Mouse (Mus musculus) stomach, embryonic 16.5 days (tissue): ENCODE measurements at regions not wholly inside any gene's neighbourhood (a gene's known extent, or its start where the extent isn't known, plus 50 kb on each side); places are given as distances from the start of the nearest gene placed in this dataset.

Experiments
- ATAC-seq: fragments of 200-750 bp; cut with Nextera tagmentation; 2 replicates; pipeline ENCODE4 v1.8.0; 2017; ENCODE audit warnings: moderate number of reproducible peaks, moderate TSS enrichment; ENCODE audit not compliant: insufficient read depth, low FRiP score
- H3K27ac ChIP-seq: fragments of 300-500 bp; sonication (generic); 2 replicates; pipeline ENCODE4 v1.5.1; 2014; ENCODE audit warnings: low read length
- H3K27me3 ChIP-seq: fragments of 300-500 bp; sonication (generic); 2 replicates; pipeline ENCODE4 v1.6.1; 2014; ENCODE audit warnings: low read length, control low read depth, mixed read lengths; ENCODE audit not compliant: control insufficient read depth, insufficient read depth
- H3K36me3 ChIP-seq: fragments of 300-500 bp; sonication (generic); 2 replicates; pipeline ENCODE4 v1.6.1; 2014; ENCODE audit warnings: low read length; ENCODE audit not compliant: control insufficient read depth, insufficient read depth
- H3K4me1 ChIP-seq: fragments of 300-500 bp; sonication (generic); 2 replicates; pipeline ENCODE4 v1.6.1; 2014; ENCODE audit warnings: low read length, control low read depth, mixed read lengths; ENCODE audit not compliant: control insufficient read depth, insufficient read depth
- H3K4me2 ChIP-seq: fragments of 300-500 bp; sonication (generic); 2 replicates; pipeline ENCODE4 v1.6.1; 2014; ENCODE audit warnings: low read depth, low read length, mixed read lengths
- H3K4me3 ChIP-seq: fragments of 300-500 bp; sonication (generic); replicated peaks from 2 replicates; pipeline ENCODE4 v1.5.1; 2014; ENCODE audit warnings: mild to moderate bottlenecking, low read length
- H3K9ac ChIP-seq: fragments of 300-500 bp; sonication (generic); 2 replicates; pipeline ENCODE4 v1.6.1; 2014; ENCODE audit warnings: low read length
- H3K9me3 ChIP-seq: fragments of 300-500 bp; sonication (generic); replicated peaks from 2 replicates; pipeline ENCODE4 v1.6.1; 2016; ENCODE audit warnings: low read length, control low read depth; ENCODE audit not compliant: control insufficient read depth
- WGBS: fragments of 180-500 bp; shearing (Covaris S2); extraction: QIAGEN DNeasy Blood & Tissue Kit; methylation state at CpG from one replicate; pipeline ENCODE4 v1.1.7; 2014; 5-methylcytosine and 5-hydroxymethylcytosine counted together

- H3K4me2 ChIP-seq, result no peak overlapping the region
- H3K9me3 ChIP-seq, result no peaks in the 10 kb centered on the region
- no peaks in the 10 kb centered on the region for H3K36me3 ChIP-seq
- no peak for ATAC-seq
- 55% methylated on average over 4 of the region's 4 CpGs for WGBS
- H3K27ac ChIP-seq, result no peak overlapping the region
- no peaks in the 10 kb centered on the region for H3K27me3 ChIP-seq
- no peaks in the 10 kb centered on the region for H3K4me1 ChIP-seq
- no peak overlapping the region for H3K4me3 ChIP-seq
- H3K9ac ChIP-seq, result no peak overlapping the region
These were observed 354.2 kb upstream of the Col3a1 start for GRCm38 (mm10) chr1:44957125-44957524.

- ATAC-seq, result peak; percentile 47; the same call in 1 of the 2 replicates
These were observed 324.2 kb upstream of the Col3a1 start for GRCm38 (mm10) chr1:44987171-44987570.

GRCm38 (mm10) chr1:45020516-45020915 lies 290.8 kb upstream of the Col3a1 start:
- Histone ChIP-seq H3K9me3 (no peaks in the 10 kb centered on the region), H3K9ac (no peak overlapping the region), H3K27ac (peak overlapping the region; percentile 88), H3K4me3 (no peak overlapping the region), H3K4me1 (peaks cover 12% of the 10 kb centered on the region; the same call in 1 of the 2 replicates), H3K27me3 (no peaks in the 10 kb centered on the region), H3K4me2 (no peak overlapping the region), H3K36me3 (no peaks in the 10 kb centered on the region)
- ATAC-seq, result peak; percentile 80; the same call in 1 of the 2 replicates

More at GRCm38 (mm10) chr1:44987171-44987570, 324.2 kb upstream of the Col3a1 start:
- Histone ChIP-seq H3K9me3 (no peaks in the 10 kb centered on the region), H3K27ac (peak overlapping the region; percentile 17; the same call in 1 of the 2 replicates), H3K4me3 (no peak overlapping the region), H3K4me1 (peaks cover 6% of the 10 kb centered on the region; the same call in 1 of the 2 replicates), H3K36me3 (no peaks in the 10 kb centered on the region), H3K9ac (no peak overlapping the region), H3K27me3 (no peaks in the 10 kb centered on the region), H3K4me2 (no peak overlapping the region)
- WGBS, result 32% methylated on average over 3 of the region's 3 CpGs

- Histone ChIP-seq H3K4me3 (no peak overlapping the region), H3K27ac (peak overlapping the region; percentile 92), H3K4me2 (no peak overlapping the region), H3K9ac (no peak overlapping the region), H3K4me1 (peaks cover 12% of the 10 kb centered on the region; the same call in 1 of the 2 replicates), H3K36me3 (no peaks in the 10 kb centered on the region), H3K9me3 (no peaks in the 10 kb centered on the region), H3K27me3 (no peaks in the 10 kb centered on the region)
- peak; percentile 65; the same call in 1 of the 2 replicates for ATAC-seq
- 29% methylated on average over 2 of the region's 2 CpGs for WGBS
These were observed 290.1 kb upstream of the Col3a1 start for GRCm38 (mm10) chr1:45021234-45021633.

- 35% methylated on average over 1 of the region's 1 CpGs for WGBS
- H3K9me3 ChIP-seq, result no peaks in the 10 kb centered on the region
- peak; percentile 88 for ATAC-seq
These were observed 289.0 kb upstream of the Col3a1 start for GRCm38 (mm10) chr1:45022146-45022841.

GRCm38 (mm10) chr1:45023336-45023735 lies 288.0 kb upstream of the Col3a1 start:
- Histone ChIP-seq H3K27me3 (no peaks in the 10 kb centered on the region), H3K9me3 (no peaks in the 10 kb centered on the region), H3K4me3 (no peak overlapping the region), H3K4me2 (no peak overlapping the region), H3K27ac (peak overlapping the region; percentile 91), H3K36me3 (no peaks in the 10 kb centered on the region), H3K4me1 (peaks cover 12% of the 10 kb centered on the region; the same call in 1 of the 2 replicates), H3K9ac (no peak overlapping the region)
- no peak for ATAC-seq
- WGBS, result 39% methylated on average over 3 of the region's 3 CpGs

More at GRCm38 (mm10) chr1:45022146-45022841, 289.0 kb upstream of the Col3a1 start:
- H3K4me3 ChIP-seq, result no peak overlapping the region
- H3K27me3 ChIP-seq, result no peaks in the 10 kb centered on the region
- H3K36me3 ChIP-seq, result no peaks in the 10 kb centered on the region
- H3K9ac ChIP-seq, result no peak overlapping the region
- peaks cover 12% of the 10 kb centered on the region; the same call in 1 of the 2 replicates for H3K4me1 ChIP-seq
- H3K4me2 ChIP-seq, result no peak overlapping the region
- peak overlapping the region; percentile 91 for H3K27ac ChIP-seq

GRCm38 (mm10) chr1:45031436-45032027 lies 279.8 kb upstream of the Col3a1 start:
- peak overlapping the region; percentile 50 for H3K27ac ChIP-seq
- no peak for ATAC-seq
- no peak overlapping the region for H3K9ac ChIP-seq

GRCm38 (mm10) chr1:45033343-45033742 lies 278.0 kb upstream of the Col3a1 start:
- Histone ChIP-seq H3K4me3 (no peak overlapping the region), H3K4me2 (no peak overlapping the region), H3K36me3 (no peaks in the 10 kb centered on the region), H3K4me1 (no peaks in the 10 kb centered on the region), H3K9ac (no peak overlapping the region), H3K9me3 (no peaks in the 10 kb centered on the region), H3K27ac (no peak overlapping the region), H3K27me3 (no peaks in the 10 kb centered on the region)
- ATAC-seq, result no peak
- 90% methylated on average over 7 of the region's 7 CpGs for WGBS

More at GRCm38 (mm10) chr1:45031436-45032027, 279.8 kb upstream of the Col3a1 start:
- Histone ChIP-seq H3K4me1 (no peaks in the 10 kb centered on the region), H3K9me3 (no peaks in the 10 kb centered on the region), H3K4me3 (no peak overlapping the region), H3K36me3 (no peaks in the 10 kb centered on the region), H3K27me3 (no peaks in the 10 kb centered on the region), H3K4me2 (no peak overlapping the region)
- 44% methylated on average over 4 of the region's 4 CpGs for WGBS

- ATAC-seq, result no peak
These were observed 270.0 kb upstream of the Col3a1 start for GRCm38 (mm10) chr1:45041328-45041727.

More at GRCm38 (mm10) chr1:45041328-45041727, 270.0 kb upstream of the Col3a1 start:
- H3K9me3 ChIP-seq, result no peaks in the 10 kb centered on the region
- H3K4me2 ChIP-seq, result no peak overlapping the region
- no peak overlapping the region for H3K9ac ChIP-seq
- no peaks in the 10 kb centered on the region for H3K4me1 ChIP-seq
- no peaks in the 10 kb centered on the region for H3K36me3 ChIP-seq
- WGBS, result 81% methylated on average over 1 of the region's 1 CpGs
- no peak overlapping the region for H3K27ac ChIP-seq
- no peaks in the 10 kb centered on the region for H3K27me3 ChIP-seq
- no peak overlapping the region for H3K4me3 ChIP-seq
